Mouse (Mus musculus) liver, adult 2 months (tissue): ENCODE data around the gene B3gat3. TPM values are rescaled to one million over a fixed set of nuclear protein-coding genes. Genes with fewer than 3 reads are reported as not detected.
"Not testable (repeated sequence)": the region's sequence is repeated elsewhere in the genome, so short reads cannot be mapped to it uniquely, and the experiment has no call there.

ENCODE experiments used
- DNase-seq: peaks from one replicate; pipeline ENCODE4 v3.0.0-alpha.2; 2011; ENCODE audit warnings: low read depth, low spot score; ENCODE audit errors: extremely low read depth
- H3K27ac ChIP-seq: fragments of 200-500 bp; replicated peaks from 2 replicates; pipeline ENCODE4 v1.5.1; 2012; ENCODE audit warnings: low read depth, mild to moderate bottlenecking, control low read depth, inconsistent platforms, low read length; ENCODE audit not compliant: insufficient read depth
- H3K27me3 ChIP-seq: fragments of 200-500 bp; 2 replicates; pipeline ENCODE4 v1.6.1; 2012; ENCODE audit warnings: mild to moderate bottlenecking, moderate library complexity, low read length, inconsistent platforms; ENCODE audit not compliant: control insufficient read depth, insufficient read depth
- H3K36me3 ChIP-seq: fragments of 200-500 bp; 2 replicates; pipeline ENCODE4 v1.6.1; 2012; ENCODE audit warnings: low read length, inconsistent platforms; ENCODE audit not compliant: control insufficient read depth, insufficient read depth
- H3K4me1 ChIP-seq: fragments of 200-500 bp; 2 replicates; pipeline ENCODE4 v1.6.1; 2011; ENCODE audit warnings: low read length; ENCODE audit not compliant: control insufficient read depth, insufficient read depth
- H3K4me3 ChIP-seq: fragments of 200-500 bp; 2 replicates; pipeline ENCODE4 v1.5.1; 2011; ENCODE audit warnings: low read depth, mild to moderate bottlenecking, control low read depth, low read length, moderate library complexity; ENCODE audit not compliant: insufficient read depth
- H3K79me2 ChIP-seq: fragments of 200-500 bp; 2 replicates; pipeline ENCODE4 v1.6.1; 2012; ENCODE audit warnings: inconsistent platforms, mild to moderate bottlenecking, low read length, moderate library complexity; ENCODE audit not compliant: control insufficient read depth, insufficient read depth
- H3K9ac ChIP-seq: fragments of 200-500 bp; 2 replicates; pipeline ENCODE4 v1.6.1; 2012; ENCODE audit warnings: low read depth, mild to moderate bottlenecking, control low read depth, inconsistent platforms, low read length
- CTCF ChIP-seq: fragments of 200-500 bp; IDR thresholded peaks from 2 replicates; pipeline ENCODE4 v1.5.1; 2011; ENCODE audit warnings: low read depth, low read length, control low read depth
- POLR2A ChIP-seq: fragments of 200-500 bp; IDR thresholded peaks from 2 replicates; pipeline ENCODE4 v1.6.1; 2011; ENCODE audit warnings: low read length, control low read depth; ENCODE audit not compliant: insufficient read depth; ENCODE audit errors: extremely low read depth
- WGBS: fragments of 180-500 bp; shearing (Covaris S2); methylation state at CpG from one replicate; pipeline ENCODE4 v1.1.7; 2018; 5-methylcytosine and 5-hydroxymethylcytosine counted together
- polyA plus RNA-seq: library from polyadenylated mRNA; depleted of rRNA; stranded (reverse); fragments of >200 nt; gene quantifications from 2 replicates; pipeline ENCODE4 v1.2.3, GENCODE M21; 2012
- total RNA-seq: library from RNA; depleted of rRNA; stranded (reverse); fragments of >200 nt; gene quantifications from 2 replicates; pipeline ENCODE4 v1.2.3, GENCODE M21; 2014

Gene B3gat3
- total and polyA plus RNA-seq, 2 experiments = 16.8 to 88.7 TPM

DNA sequence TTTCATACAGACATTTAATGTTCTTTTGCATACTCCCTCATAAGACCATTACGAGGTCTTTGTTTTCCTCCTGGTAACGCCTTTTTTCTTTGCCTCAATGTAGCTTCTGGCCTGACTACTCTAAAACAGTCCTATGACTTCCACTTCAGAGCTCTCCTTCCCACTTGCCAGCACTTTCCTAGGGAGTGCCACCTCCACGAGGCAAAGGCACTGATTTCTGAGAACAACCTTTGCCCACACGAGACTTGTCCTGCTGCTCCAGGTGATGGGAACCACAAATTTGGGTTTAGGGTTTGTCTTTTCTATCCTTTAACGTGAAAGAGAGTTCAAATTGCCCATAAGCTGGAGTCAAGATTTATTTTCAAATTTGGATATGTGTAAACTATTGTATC is 46.0 kb downstream of the B3gat3 start:
- Histone ChIP-seq H3K27ac (peak overlapping the region; percentile 78), H3K9ac (peak overlapping the region; percentile 74), H3K4me1 (peaks cover 11% of the 10 kb centered on the region), H3K4me3 (peak overlapping the region; percentile 63), H3K27me3 (no peaks in the 10 kb centered on the region), H3K79me2 (peaks cover 8% of the 10 kb centered on the region; the same call in 1 of the 2 replicates), H3K36me3 (peaks cover 43% of the 10 kb centered on the region)
- peak; percentile 71 for DNase-seq
- WGBS = 7% methylated on average over 5 of the region's 5 CpGs
- TF ChIP-seq POLR2A (no peak), CTCF (no peak)

- H3K27me3 ChIP-seq = no peaks in the 10 kb centered on the region
- peak within 1 kb of the TSS; percentile 74 for H3K4me3 ChIP-seq
- WGBS = under 1% methylated on average over 52 of the region's 52 CpGs
- TF ChIP-seq POLR2A (0 out of 2 replicates have a peak, but pooled peaks have one; percentile 49), CTCF (no peak)
- peak; percentile 97 for DNase-seq
- H3K4me1 ChIP-seq = peaks cover 11% of the 10 kb centered on the region
- H3K79me2 ChIP-seq = peaks cover 8% of the 10 kb centered on the region; the same call in 1 of the 2 replicates
- peaks cover 44% of the 10 kb centered on the region for H3K36me3 ChIP-seq
- peak within 1 kb of the TSS; percentile 89 for H3K9ac ChIP-seq
- peak within 1 kb of the TSS; percentile 78 for H3K27ac ChIP-seq
Observed at GRCm38 (mm10) chr19:8966590-8967372, 46.6 kb downstream of the B3gat3 start, which contains the start of gene Eef1g. Gene Eef1g (plus strand): TSS chr19:8967041.

DNA sequence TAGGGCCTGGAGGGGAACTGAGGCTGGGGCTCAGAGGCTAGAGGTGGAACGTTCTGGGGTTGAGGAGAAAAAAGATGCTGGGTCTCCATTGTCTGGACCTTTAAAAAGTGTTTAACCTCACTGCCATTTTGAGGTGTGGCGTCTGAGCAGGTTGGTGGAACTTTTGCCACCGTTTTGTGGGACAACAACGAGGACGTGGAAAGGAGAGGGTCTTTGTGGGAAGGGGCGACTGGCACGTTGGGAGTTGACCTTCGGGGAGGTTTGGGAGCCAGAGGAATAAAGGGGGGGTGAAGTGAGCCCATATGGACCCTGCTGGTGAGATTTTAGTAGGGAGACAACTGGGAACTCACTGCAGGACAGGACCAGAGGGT is 47.2 kb downstream of the B3gat3 start:
- Histone ChIP-seq H3K9ac (peak overlapping the region; percentile 89), H3K27ac (peak overlapping the region; percentile 40), H3K79me2 (peaks cover 8% of the 10 kb centered on the region; the same call in 1 of the 2 replicates), H3K4me3 (peak overlapping the region; percentile 74), H3K4me1 (peaks cover 16% of the 10 kb centered on the region), H3K36me3 (peaks cover 48% of the 10 kb centered on the region), H3K27me3 (no peaks in the 10 kb centered on the region)
- whole genome bisulfite sequencing = under 1% methylated on average over 8 of the region's 8 CpGs
- no peak for DNase-seq
- TF ChIP-seq CTCF = no peak
- no peak for TF ChIP-seq POLR2A

DNA sequence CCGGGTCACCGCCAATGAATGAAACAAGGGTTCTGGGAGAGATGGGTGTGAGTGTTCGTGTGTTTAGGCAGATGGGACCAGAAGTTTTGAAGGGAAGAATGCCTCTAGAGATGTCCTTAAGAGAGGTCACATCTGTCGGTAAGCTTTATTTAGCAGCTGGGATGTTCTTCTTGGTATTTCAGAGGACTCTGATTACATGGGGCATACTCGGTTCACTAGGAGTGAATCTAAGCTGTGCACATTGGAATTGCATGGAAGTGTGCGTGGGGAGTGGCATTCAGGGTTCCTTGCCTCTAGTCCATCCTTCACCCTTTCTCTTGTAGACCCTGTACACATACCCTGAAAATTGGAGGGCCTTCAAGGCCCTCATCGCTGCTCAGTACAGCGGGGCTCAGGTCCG is 47.7 kb downstream of the B3gat3 start:
- Histone ChIP-seq H3K9ac (peak overlapping the region; percentile 89), H3K27ac (no peak overlapping the region), H3K36me3 (peaks cover 49% of the 10 kb centered on the region), H3K79me2 (peaks cover 8% of the 10 kb centered on the region; the same call in 1 of the 2 replicates), H3K4me3 (peak overlapping the region; percentile 74), H3K27me3 (no peaks in the 10 kb centered on the region), H3K4me1 (peaks cover 16% of the 10 kb centered on the region)
- TF ChIP-seq CTCF (no peak), POLR2A (no peak)
- WGBS = 9% methylated on average over 9 of the region's 9 CpGs
- DNase-seq = no peak

GRCm38 (mm10) chr19:8972491-8972890 is 52.3 kb downstream of the B3gat3 start:
- 47% methylated on average over 8 of the region's 8 CpGs for WGBS
- H3K4me3 ChIP-seq, H3K4me1 ChIP-seq, H3K9ac ChIP-seq, H3K79me2 ChIP-seq, H3K27ac ChIP-seq, H3K27me3 ChIP-seq: not testable (repeated sequence)
- H3K36me3 ChIP-seq = peaks cover 63% of the 10 kb centered on the region
- DNase-seq = peak; percentile 63

- Histone ChIP-seq H3K4me3 (no peak overlapping the region), H3K9ac (no peak overlapping the region), H3K4me1 (peaks cover 5% of the 10 kb centered on the region; the same call in 1 of the 2 replicates), H3K27ac (no peak overlapping the region), H3K27me3 (no peaks in the 10 kb centered on the region), H3K36me3 (peaks cover 74% of the 10 kb centered on the region), H3K79me2 (no peaks in the 10 kb centered on the region)
- TF ChIP-seq CTCF = no peak
- DNase-seq = no peak
- WGBS = 82% methylated on average over 1 of the region's 1 CpGs
Observed at GRCm38 (mm10) chr19:8974638-8975037, 54.5 kb downstream of the B3gat3 start.
